Mouse (Mus musculus) brain, embryonic 18.5 days (tissue): ENCODE measurements around the gene 9130204L05Rik.

Source experiments
- DNase-seq: peaks from one replicate; pipeline ENCODE4 v3.0.0-alpha.2; 2012; ENCODE audit warnings: low read depth, low spot score

9130204L05Rik gene

DNA sequence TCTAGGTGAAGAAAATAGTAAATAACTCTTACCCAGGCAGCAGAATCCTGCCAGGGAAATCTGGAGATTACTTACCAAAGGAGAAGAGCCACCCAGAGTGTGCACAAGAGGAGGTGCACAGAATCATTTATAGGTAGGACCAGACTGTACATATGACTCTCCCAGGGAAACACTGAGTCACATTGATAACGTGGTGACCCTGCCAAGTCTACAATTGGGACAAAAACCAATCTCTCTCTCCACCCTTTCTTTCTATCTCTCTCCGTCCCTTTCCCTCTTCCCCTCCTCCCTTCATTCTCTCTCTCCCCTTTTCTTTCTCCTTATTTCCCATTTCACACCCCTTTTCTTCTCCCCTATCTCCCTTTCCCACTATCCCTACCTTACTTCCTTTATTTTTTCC, at the start of gene 9130204L05Rik:
Gene 9130204L05Rik, minus strand, starts transcription at position 101 of the 400 bp plus-strand sequence.
- no peak for DNase-seq

DNA sequence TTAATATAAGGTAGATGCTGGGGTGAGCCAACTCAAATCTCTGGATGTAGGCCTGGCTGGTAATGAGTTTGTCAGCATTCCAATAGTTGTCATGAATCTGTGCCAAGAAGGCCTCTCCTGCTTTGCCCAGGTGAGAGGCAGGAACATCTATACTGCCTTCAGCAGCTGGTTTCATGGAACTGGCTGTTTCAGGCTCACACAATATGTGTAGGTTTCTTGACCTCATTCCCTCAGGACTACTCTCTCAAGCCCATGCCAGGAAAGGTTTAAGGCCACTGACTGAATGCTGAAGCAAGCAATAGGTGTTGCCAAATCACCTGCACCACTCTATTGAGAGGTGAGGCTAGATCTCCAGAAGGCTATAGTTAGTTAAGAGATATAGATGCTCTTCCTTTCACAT, 18.1 kb upstream of the 9130204L05Rik start:
- no peak for DNase-seq

DNA sequence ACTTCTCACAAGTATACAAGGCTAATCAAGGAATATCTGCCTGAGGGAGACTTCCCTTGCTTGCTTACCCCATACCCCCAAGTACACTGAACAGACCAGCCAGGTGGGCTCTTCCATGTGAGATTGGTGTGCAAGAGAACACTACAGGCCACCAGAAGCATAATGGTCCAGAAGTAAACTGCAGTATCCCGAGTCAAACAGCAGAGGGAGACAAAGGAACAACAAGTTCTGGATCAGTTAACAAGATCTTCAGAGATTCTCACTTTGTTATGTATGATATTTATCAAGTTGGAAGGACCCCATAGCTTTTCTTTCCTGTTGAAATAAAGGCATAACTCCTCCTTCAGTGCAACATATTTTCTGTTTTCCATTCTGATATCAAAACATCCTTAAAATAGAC, 31.4 kb downstream of the 9130204L05Rik start:
- DNase-seq, result no peak

DNA sequence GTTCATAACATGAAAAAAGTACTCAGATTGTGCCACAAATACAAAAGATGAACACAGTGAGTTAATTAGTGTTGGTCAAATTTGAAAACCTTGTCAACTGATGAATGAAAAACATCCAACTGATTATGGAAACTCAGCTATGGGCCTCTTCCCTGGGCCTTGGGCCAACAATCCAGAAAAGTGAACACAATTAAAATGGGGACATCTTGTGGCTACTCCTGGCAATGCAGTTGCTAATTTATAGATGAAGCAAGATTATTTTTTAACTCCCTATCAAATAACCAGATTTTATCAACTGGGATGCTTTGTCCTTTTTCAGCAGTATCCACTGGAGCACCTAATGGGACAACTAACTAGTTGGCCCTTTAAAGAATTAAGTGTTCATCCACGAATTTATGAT, 37.9 kb downstream of the 9130204L05Rik start:
- DNase-seq, result no peak
